Mouse (Mus musculus) urinary bladder, postnatal 25 days (tissue): ENCODE data around the gene Cep250.

ENCODE experiments used
- DNase-seq: peaks from one replicate; pipeline ENCODE4 v3.0.0; 2022; ENCODE audit warnings: low spot score

Gene Cep250

DNA sequence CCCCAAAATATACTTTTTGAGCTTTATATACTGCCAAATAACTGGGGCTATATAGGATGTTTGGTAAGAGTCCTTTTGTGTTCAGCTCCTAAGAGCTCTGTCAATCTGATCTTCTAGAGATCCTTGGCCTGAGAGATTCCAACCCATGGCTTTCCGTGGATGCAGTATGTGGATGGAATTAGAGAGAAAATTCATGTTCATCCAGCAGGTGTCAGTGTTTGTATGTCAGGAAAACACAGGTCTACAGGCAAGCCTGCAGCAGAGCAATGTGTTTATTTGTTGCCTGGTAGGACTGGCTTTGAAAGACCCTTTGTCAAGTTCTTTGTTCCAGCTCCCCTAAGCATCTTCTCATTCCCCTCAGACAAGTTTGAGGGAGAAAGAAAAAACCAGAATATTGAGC lies 6.7 kb downstream of the Cep250 start:
- DNase-seq, result no peak

DNA sequence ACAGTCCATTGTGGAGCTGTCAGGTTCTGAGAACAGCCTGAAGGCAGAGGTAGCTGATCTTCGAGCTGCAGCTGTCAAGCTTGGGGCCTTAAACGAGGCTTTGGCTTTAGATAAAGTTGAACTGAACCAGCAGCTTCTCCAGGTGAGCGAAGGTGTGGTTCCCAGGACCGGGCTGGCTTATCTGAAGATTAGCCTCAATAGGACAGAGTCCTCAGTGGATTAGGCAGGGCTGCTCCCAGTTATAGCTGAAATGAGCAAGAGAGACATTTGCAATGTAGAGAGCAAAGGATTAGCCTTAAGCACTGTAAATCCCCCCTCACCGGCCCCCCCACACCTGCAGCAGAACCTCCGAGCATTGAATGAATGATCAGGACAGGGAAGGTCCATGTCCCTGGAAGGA lies 17.1 kb downstream of the Cep250 start:
- DNase-seq, result no peak

DNA sequence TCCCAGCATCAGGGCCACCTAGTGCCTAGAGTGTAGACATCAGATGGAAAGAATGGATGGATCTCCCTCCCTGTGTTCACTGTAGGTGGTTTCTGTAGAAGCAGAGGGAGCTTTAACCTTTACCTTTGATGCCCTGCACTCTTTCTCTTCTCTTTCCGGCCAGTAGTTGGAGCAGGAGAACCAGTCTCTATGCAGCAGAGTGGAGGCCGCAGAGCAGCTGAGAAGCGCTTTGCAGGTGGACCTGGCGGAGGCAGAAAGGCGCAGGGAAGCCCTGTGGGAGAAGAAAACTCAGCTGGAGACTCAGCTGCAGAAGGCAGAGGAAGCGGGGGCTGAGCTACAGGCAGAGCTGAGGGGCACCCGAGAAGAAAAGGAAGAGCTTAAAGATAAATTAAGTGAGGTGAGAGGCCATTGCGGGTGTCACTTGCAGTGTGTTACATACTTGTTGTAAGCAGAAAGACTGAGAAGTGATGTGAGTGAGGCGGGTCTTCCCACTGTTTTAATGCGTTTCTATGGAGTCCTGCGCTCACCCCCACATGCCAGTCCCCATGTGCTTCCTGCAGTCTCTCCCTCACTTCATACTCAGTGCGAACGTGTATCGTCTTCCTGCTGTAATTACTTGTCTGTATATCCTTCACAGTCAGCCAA lies 18.0 kb downstream of the Cep250 start:
- no peak for DNase-seq

DNA sequence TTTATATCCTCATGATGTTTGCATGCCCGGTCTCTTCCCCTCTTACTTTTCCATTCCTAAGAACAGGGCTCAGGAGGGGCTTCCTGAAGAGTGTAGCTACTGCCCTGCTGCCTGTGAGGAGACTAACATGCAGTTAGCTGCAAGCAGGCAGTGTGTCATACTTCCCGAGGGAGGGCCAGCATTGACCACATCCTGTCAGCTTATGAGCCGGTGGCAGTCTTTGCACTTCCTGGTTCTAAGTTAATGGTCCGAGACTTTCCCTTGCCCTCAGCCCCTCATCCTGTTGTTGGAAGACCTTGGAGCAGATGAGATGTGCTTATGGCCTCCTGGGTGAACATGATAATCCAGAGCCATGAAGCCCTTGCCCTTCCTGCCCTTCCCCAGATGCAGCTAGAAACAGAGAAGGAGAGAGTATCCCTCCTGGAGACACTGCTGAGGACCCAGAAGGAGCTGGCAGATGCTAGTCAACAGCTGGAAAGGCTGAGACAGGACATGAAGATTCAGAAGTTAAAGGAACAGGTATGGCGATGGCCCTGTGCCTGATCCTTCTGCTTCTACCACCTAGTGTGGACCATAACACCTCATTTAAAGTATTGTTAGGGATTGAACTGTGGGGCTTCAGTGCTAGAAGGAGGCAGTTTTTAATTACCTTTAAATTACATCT lies 23.2 kb downstream of the Cep250 start:
- no peak for DNase-seq

DNA sequence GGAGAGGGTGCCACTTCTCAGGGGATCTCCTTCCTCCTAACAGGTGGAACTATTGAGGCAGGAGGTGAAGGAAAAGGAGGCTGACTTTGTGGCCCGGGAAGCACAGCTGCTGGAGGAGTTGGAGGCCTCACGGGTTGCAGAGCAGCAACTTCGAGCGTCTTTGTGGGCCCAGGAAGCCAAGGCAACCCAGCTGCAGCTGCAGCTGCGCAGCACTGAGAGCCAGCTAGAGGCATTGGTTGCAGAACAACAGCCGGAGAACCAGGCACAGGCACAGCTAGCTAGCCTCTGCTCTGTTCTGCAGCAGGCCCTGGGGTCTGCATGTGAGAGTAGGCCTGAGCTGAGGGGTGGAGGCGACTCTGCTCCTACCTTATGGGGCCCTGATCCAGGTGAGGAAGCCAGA lies 29.5 kb downstream of the Cep250 start:
- DNase-seq, result no peak

DNA sequence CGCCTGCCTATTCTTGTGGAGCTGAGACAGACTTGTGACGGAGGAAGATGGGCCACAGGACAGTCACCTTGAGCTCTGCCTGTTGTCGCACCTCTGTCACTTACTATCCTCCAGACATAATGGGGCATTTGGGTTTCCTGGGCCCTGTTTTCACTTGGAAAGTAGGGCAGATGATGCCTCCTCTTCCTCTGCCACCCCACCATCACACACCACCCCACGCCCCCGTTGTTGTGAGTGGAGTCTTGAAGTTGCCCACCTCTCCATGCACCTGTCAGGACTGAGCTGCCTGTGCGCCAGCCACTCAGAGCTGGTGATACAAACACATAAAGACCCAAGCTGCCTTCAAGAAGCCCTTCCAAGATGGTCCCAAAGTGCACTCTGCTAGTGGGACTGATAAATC lies 30.9 kb downstream of the Cep250 start:
- DNase-seq, result no peak

DNA sequence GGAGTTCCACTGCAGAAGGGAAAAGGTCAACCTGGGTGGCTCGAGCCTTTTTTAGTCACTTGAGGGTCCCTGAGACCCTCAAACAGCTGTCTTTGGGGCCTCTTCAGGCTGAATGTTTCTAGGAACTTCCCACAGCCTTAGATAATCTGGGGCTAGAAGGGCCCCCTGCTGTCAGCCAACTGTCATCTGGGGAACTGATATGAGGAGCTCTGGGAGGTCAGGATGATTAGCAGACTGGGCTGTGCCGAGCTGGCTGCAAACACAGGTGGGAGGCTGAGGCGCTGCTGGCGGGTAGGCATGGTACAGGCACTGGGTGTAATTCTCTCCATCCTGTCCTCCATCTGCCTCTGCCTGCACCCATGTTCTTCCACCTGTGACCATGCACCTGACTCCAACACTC lies 32.8 kb downstream of the Cep250 start:
- no peak for DNase-seq

DNA sequence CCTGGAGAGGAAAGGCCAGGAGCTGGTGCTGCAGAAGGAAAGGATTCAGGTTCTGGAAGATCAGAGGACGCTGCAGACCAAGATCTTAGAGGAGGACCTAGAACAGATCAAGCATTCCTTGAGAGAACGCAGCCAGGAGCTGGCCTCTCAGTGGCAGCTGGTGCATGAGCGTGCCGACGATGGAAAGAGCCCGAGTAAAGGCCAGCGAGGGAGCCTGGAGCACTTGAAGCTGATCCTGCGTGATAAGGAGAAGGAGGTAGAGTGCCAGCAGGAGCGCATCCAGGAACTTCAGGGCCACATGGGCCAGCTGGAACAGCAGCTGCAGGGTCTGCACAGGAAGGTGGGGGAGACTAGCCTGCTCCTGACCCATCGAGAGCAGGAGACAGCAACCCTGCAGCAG lies 34.9 kb downstream of the Cep250 start:
- no peak for DNase-seq

DNA sequence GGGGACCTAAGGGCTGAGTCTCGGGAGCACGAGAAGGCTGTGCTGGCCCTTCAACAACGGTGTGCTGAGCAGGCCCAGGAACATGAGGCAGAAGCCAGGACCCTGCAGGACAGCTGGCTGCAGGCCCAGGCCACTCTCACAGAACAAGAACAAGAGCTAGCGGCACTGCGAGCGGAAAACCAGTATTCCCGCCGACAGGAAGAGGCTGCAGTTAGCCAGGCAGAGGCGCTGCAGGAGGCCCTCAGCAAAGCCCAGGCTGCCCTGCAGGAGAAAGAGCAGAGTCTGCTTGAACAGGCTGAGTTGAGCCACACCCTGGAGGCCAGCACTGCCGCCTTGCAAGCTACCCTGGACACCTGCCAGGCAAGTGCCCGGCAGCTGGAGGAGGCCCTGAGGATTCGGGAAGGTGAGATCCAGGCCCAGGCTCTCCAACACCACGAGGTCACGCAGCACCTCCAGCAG lies 35.6 kb downstream of the Cep250 start:
- no peak for DNase-seq

DNA sequence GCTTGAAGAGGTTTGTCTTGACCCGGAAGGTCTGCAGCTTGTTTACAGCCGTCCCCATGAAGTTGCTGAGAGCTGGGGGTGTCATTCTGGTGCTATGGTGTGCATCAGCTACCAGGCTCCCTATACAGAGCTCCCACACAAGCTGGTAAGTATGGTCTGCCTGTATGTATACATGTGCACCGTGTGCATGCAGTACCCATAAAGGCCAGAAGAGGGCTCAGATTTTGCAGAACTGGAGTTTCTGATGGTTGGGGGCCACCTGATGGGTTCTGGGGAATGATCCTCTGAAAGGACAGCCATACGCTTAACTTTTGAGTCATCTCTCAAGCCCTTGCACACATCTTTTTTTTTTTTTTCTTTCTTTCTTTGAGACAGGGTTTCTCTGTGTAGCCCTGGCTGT lies 49.1 kb downstream of the Cep250 start:
- DNase-seq, result no peak

DNA sequence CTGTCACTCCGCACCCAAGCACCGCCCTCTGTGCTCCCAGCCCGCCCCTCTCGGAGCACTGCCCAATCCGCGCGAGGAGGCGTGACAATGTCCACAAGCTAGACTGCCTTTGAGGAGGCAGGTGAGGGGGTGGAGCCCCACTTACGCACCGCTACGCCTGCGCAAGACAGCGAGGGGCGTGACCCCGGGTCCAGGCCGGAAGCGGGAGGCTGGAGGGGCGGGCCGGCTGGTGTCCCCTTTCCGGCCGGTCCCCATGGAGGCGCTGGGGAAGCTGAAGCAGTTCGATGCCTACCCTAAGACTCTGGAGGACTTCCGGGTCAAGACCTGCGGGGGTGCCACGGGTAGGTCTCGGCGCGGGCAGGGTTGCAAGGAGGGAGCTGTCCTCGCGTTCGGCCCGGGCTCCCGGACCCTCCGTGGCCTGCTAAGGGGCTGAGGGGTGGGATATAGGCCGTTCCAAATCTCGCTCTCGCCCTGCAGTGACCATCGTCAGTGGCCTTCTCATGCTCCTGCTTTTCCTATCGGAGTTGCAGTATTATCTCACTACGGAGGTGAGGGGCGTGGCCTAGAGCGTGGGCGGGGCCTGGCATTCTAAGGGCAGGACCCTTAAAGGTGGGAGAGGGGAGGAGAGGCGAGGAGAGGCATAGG lies 51.8 kb downstream of the Cep250 start, which contains the start of the genes 6430550D23Rik and Ergic3:
6430550D23Rik (minus strand) TSS at position 90 of the 645 bp plus-strand sequence.
Ergic3 (plus strand) TSS at position 158 of the 645 bp plus-strand sequence.
- DNase-seq, result peak; percentile 96

DNA sequence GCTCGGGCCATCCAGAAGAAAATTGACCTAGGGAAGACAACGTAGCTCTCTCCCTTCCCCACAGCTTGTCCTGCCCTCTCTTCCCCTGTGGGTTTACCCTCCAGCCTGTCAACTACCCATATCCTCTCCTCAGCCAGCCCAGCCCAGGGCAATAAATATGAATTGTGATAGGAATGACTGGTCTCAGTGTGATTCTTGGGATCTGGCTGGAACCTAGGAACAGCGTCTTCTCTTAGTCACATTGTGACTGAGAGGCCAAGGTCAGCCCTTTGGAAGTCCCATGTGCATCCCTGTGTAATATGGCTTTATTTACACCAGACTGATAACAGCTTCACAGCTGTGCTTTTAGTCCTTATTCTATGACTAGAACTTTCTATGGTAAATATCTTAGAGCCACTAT lies 61.8 kb downstream of the Cep250 start:
- DNase-seq, result no peak

DNA sequence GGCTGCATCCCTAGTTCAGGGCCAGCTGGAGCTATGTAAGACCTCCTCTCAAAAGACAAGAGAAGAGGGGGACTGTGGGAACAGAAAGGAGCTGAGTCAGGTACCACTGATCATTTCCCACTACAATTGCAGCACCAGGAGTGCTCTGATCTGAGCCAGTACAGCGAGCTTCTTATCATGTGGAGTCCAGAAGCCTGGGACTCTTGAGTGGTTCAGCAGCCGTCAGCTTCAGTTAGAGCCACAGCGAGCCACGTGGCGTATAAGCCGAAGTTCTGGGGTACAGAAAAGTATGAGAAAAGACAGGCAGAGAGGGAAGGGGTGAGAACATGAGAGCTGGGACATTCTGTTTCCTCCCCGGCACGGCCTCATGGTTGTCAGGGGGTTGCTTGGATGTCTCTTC lies 65.0 kb downstream of the Cep250 start:
- DNase-seq, result no peak

DNA sequence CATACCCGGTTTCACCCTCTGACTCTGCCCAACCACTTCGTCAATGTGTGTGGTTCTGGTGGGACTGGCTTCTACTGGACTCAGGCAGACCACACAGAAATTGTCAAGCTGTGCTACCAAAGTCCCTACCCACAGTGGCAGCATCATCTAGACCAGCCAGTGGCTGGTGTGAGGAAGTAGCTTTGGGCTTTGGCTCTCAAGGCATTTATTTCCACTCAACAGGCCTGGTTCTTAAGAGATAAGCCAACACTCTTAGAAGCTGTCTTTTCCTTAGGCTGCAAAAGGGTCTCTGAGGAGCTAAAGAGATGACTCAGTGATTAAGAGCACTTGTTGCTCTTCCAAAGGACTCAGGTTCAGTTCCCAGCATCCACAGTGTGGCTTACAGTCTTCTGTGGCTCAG lies 65.5 kb downstream of the Cep250 start:
- DNase-seq, result no peak

DNA sequence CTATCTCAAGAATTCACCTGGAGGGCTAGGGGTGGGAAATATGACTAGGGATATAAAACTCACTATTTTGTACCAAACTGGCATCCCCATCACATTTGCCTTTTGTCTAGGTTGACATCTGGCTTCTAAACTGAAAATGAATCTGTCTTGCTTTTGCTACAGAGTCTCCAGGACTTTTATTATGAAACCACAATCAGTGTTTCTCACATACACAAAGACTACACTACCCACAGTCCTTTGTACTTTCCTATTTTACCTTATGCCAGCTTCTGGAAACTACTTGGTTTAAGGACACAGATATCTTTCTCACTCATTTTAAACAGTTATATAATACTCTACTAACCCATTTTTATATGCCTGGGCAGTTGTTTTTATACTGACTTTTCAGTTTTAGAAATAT lies 69.2 kb downstream of the Cep250 start:
- DNase-seq, result no peak

DNA sequence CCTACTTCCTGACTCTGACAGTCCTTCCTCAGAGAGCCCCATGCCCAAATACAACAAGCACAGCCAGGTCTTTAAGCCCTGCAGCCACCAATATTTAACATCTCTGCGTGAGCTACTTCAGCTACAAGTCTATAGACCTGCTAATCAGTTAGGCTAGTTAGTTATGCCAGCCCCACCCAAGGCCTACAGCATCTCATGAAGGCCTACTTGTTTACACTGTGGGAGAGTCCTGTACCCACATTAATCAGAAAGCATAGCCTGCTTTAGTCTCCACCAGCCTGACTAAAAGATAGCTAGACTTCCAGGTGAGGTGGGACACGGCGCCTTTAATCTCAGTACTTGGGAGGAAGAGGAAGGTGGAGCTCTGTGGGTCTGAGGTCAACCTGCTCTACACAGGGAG lies 83.1 kb downstream of the Cep250 start:
- DNase-seq, result no peak

DNA sequence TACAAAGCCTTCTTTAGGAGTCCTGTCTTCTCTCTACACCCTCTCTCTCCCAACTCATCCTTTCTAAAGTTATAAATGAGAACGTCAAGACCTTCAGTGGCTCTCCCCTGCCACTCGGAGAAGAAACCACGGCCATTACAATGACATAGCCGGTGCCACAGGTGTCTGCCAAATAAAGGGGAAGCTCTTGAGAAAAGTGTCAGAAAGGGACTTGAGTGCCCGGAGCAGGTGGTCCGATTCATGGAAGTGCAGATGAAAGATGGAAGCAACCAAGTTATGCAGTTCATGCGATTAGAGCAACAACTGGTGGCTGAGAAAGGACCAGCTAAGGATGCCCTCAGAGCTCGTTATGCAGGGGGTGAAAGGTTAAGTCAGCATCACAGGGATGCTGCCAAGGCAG lies 86.6 kb downstream of the Cep250 start:
- DNase-seq, result no peak

DNA sequence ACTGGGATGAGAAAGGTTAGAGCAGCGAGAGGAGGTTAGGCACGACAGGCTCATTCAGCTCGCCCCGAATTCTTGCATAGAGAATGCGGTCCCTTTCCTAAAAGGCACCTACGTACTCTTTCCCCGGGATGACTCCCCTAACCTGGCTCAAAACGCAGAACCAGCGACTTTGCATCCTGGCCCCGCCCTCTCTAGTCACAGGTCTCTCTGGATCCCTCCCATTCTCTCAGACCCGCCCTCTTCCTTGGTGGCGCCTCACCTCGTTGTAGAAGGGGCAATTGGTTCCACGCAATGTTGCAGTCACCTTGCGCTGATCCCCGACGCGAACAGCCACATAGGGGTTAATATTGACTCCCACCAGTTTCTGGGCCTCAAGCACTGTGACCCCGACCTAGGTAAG lies 91.7 kb downstream of the Cep250 start:
- no peak for DNase-seq
